Comparison of ENCODE assay signal across 31 mouse cellular contexts in genomic region chr19:29979452-29980089, GRCm38 (mm10). TPM values are rescaled to one million over a fixed set of nuclear protein-coding genes. Genes with fewer than 3 reads are reported as not detected.
DNase-seq lines count a peak whose midpoint lies in the region; ATAC-seq and TF ChIP-seq lines count a peak whose summit lies in the region.
"Had no signal": no experiment of that assay in that cellular context is flagged by ENCODE, and none has a peak within 500 bp of the region (broad histone marks: within the 10 kb centered on the region; RNA-seq: fewer than 3 reads in every experiment).

No protein-coding gene starts in this region.

- no peak for DNase-seq in frontal cortex, postnatal 10 days (ENCODE audit: low spot score in 2 of 2)
- DNase-seq in layer of hippocampus, postnatal 14 days (ENCODE audit: low spot score in 2 of 2) = peak; percentile 12 to 38
- DNase-seq in layer of hippocampus, adult 9-10 months (ENCODE audit: low spot score) = no peak
- peak; percentile 29 for DNase-seq in brain, embryonic 14.5 days (ENCODE audit: low read depth)
- DNase-seq in adrenal gland, postnatal 4 days (ENCODE audit: low spot score in 2 of 2) = no peak
- DNase-seq: adrenal gland, adult 8-10 months; cerebellum, adult 18-20 months; gastrocnemius, postnatal 10 days; left cerebral cortex, postnatal 4 days; liver, postnatal 0 days had no signal

- TF ChIP-seq POLR2A in brain, embryonic 14.5 days (IDR thresholded peaks at IDR 0.05; ENCODE audit: borderline replicate concordance, extremely low read depth, insufficient read depth, insufficient read length, poor library complexity, severe bottlenecking) = no peak

- ATAC-seq in frontal cortex, adult (ENCODE audit: low TSS enrichment) = peak; percentile 92
- ATAC-seq in activated CD4-positive, CD25-positive, alpha-beta regulatory T cell, adult 4 months = no peak
- ATAC-seq: CD4-positive, CD25-positive, alpha-beta regulatory T cell, adult 4 months; hindbrain, postnatal 0 days; intestine, embryonic 15.5 days; liver, embryonic 12.5 days; liver, postnatal 0 days had no signal

- no peak for TF ChIP-seq CTCF in brain, embryonic 14.5 days (IDR thresholded peaks at IDR 0.05; ENCODE audit: borderline replicate concordance, extremely low read depth, insufficient read depth, insufficient read length)

RNA-seq across cellular contexts. Expression of gene Trpd52l3, which starts 24.0 kb away (rescaled TPM):
- total RNA-seq in layer of hippocampus, postnatal 14 days (2021) = not detected
- polyA plus RNA-seq in brain, embryonic 14.5 days (2012; rRNA removed) = not detected in 2 replicates
- total RNA-seq in adrenal gland, postnatal 4 days (2021) = not detected
- not detected for polyA plus RNA-seq in activated CD4-positive, CD25-positive, alpha-beta regulatory T cell, adult 4 months (2017; shearing (Covaris generic))
- total RNA-seq: adrenal gland, adult 8-10 months; common myeloid progenitor, adult 5-6 weeks; gastrocnemius, postnatal 10 days; heart, postnatal 14 days; hindbrain, postnatal 0 days; layer of hippocampus, postnatal 10 days; left cerebral cortex, adult 8-10 months; left cerebral cortex, postnatal 4 days had no signal
- polyA plus RNA-seq: CD4-positive, CD25-positive, alpha-beta regulatory T cell, adult 4 months; embryonic facial prominence, embryonic 13.5 days; heart, embryonic 14.5 days; hindbrain, embryonic 11.5 days; hindbrain, postnatal 0 days; intestine, embryonic 15.5 days; kidney, adult 2 months; limb, embryonic 14.5 days; liver, embryonic 12.5 days; liver, postnatal 0 days; lung, embryonic 16.5 days; midbrain, embryonic 12.5 days; neural tube, embryonic 13.5 days; small intestine, adult 2 months; stomach, embryonic 14.5 days; urinary bladder, adult 2 months had no signal

RNA-seq across cellular contexts. Expression of gene Uhrf2, which starts 50.7 kb away (rescaled TPM):
- 10 to 100 TPM; 50.8 to 55.8 TPM for total RNA-seq in layer of hippocampus, postnatal 14 days (2021)
- polyA plus RNA-seq in brain, embryonic 14.5 days (2012; rRNA removed) = 128 and 165 TPM in 2 replicates
- total RNA-seq in adrenal gland, postnatal 4 days (2021) = 10 to 100 TPM; 51.9 to 57.9 TPM
- 10 to 100 TPM; 32.2 to 45.3 TPM for polyA plus RNA-seq in activated CD4-positive, CD25-positive, alpha-beta regulatory T cell, adult 4 months (2017; shearing (Covaris generic))

RNA-seq across cellular contexts. Expression of gene Il33, which starts 54.7 kb away (rescaled TPM):
- 10 to 100 TPM; 10.9 to 11.2 TPM for total RNA-seq in layer of hippocampus, postnatal 14 days (2021)
- 0.43 and 0.79 TPM in 2 replicates for polyA plus RNA-seq in brain, embryonic 14.5 days (2012; rRNA removed)
- total RNA-seq in adrenal gland, postnatal 4 days (2021) = 10 to 100 TPM; 26.7 to 29.6 TPM
- not detected for polyA plus RNA-seq in activated CD4-positive, CD25-positive, alpha-beta regulatory T cell, adult 4 months (2017; shearing (Covaris generic))
- total RNA-seq: common myeloid progenitor, adult 5-6 weeks had no signal
- polyA plus RNA-seq: CD4-positive, CD25-positive, alpha-beta regulatory T cell, adult 4 months had no signal

Comparison
In these comparisons a context has a peak if more than half of its experiments do, and no peak if none do; other contexts are left out.
1. DNase-seq: peak in layer of hippocampus, postnatal 14 days (2 of 2) and brain, embryonic 14.5 days (single experiment); none in frontal cortex, postnatal 10 days (0 of 2), layer of hippocampus, adult 9-10 months (single experiment) and adrenal gland, postnatal 4 days (0 of 2).